Mouse (Mus musculus) adrenal gland, postnatal 25 days (tissue): ENCODE data around the gene Nfatc4. TPM values are rescaled to one million over a fixed set of nuclear protein-coding genes. Genes with fewer than 3 reads are reported as not detected.

Source experiments
- total RNA-seq: library from RNA; stranded (reverse); gene quantifications from 2 replicates; pipeline ENCODE4 v1.2.3, GENCODE M21; 2021

The Nfatc4 gene
- total RNA-seq, 1 experiment from 2014 or later, result 30.5 TPM

Other genes with a start within 250 kb of the Nfatc4 start
- 1.7 and 2.6 TPM in 2 replicates for gene Fitm1, start 247.5 kb upstream of the Nfatc4 start, total RNA-seq
- gene Psme1, start 245.0 kb upstream of the Nfatc4 start, total RNA-seq, result 328 and 383 TPM in 2 replicates
- 34.5 and 61.6 TPM in 2 replicates for gene Emc9, start 237.8 kb upstream of the Nfatc4 start, total RNA-seq
- 357 and 368 TPM in 2 replicates for gene Psme2, start 232.0 kb upstream of the Nfatc4 start, total RNA-seq
- gene Rnf31, start 231.4 kb upstream of the Nfatc4 start, total RNA-seq, result 37.4 and 49.3 TPM in 2 replicates
- gene Irf9, start 219.6 kb upstream of the Nfatc4 start, total RNA-seq, result 24.2 and 24.8 TPM in 2 replicates
- 13.6 TPM in 2 replicates for gene Rec8, start 205.1 kb upstream of the Nfatc4 start, total RNA-seq
- gene Ipo4, start 187.2 kb upstream of the Nfatc4 start, total RNA-seq, result 100 and 141 TPM in 2 replicates
- 2.4 and 2.5 TPM in 2 replicates for gene Gm49378, start 185.2 kb upstream of the Nfatc4 start, total RNA-seq
- 81.1 and 98.6 TPM in 2 replicates for gene Tm9sf1, start 179.3 kb upstream of the Nfatc4 start, total RNA-seq
- gene Tssk4, start 173.0 kb upstream of the Nfatc4 start, total RNA-seq, result 2.6 and 2.9 TPM in 2 replicates
- gene Mdp1, start 162.6 kb upstream of the Nfatc4 start, total RNA-seq, result 73.5 and 88.6 TPM in 2 replicates
- gene Gmpr2, start 151.2 kb upstream of the Nfatc4 start, total RNA-seq, result 28.0 and 32.2 TPM in 2 replicates
- 347 and 352 TPM in 2 replicates for gene Nedd8, start 151.0 kb upstream of the Nfatc4 start, total RNA-seq
- 30.0 and 36.4 TPM in 2 replicates for gene Tinf2, start 141.3 kb upstream of the Nfatc4 start, total RNA-seq
- not detected in 2 replicates for gene Tgm1, start 109.2 kb upstream of the Nfatc4 start, total RNA-seq
- gene Rabggta, start 100.9 kb upstream of the Nfatc4 start, total RNA-seq, result 23.7 and 28.1 TPM in 2 replicates
- gene Dhrs1, start 77.5 kb upstream of the Nfatc4 start, total RNA-seq, result 75.8 and 77.4 TPM in 2 replicates
- gene Nop9, start 77.5 kb upstream of the Nfatc4 start, total RNA-seq, result 20.9 and 24.4 TPM in 2 replicates
- gene Cideb, start 64.7 kb upstream of the Nfatc4 start, total RNA-seq, result 0.79 and 2.9 TPM in 2 replicates
- gene Ltb4r2, start 61.7 kb upstream of the Nfatc4 start, total RNA-seq, result 0.12 TPM in 1 of 2 replicates, not detected in the other
- gene Ltb4r1, start 57.2 kb upstream of the Nfatc4 start, total RNA-seq, result not detected in 2 replicates
- gene Adcy4, start 39.0 kb upstream of the Nfatc4 start, total RNA-seq, result 8.0 and 10.2 TPM in 2 replicates
- gene Ripk3, start 34.3 kb upstream of the Nfatc4 start, total RNA-seq, result 2.9 and 3.6 TPM in 2 replicates
- 10.7 and 13.5 TPM in 2 replicates for gene Nynrin, start 30.9 kb downstream of the Nfatc4 start, total RNA-seq
- 0.15 and 0.24 TPM in 2 replicates for gene Cbln3, start 61.2 kb downstream of the Nfatc4 start, total RNA-seq
- 21.6 and 25.5 TPM in 2 replicates for gene Khnyn, start 61.8 kb downstream of the Nfatc4 start, total RNA-seq
- gene Sdr39u1, start 77.1 kb downstream of the Nfatc4 start, total RNA-seq, result 58.1 and 62.6 TPM in 2 replicates
- 0.49 and 1.2 TPM in 2 replicates for gene Cma1, start 121.5 kb downstream of the Nfatc4 start, total RNA-seq
- gene Cma2, start 127.8 kb downstream of the Nfatc4 start, total RNA-seq, result not detected in 2 replicates
- gene Mcpt1, start 194.8 kb downstream of the Nfatc4 start, total RNA-seq, result not detected in 2 replicates
- not detected in 2 replicates for gene Mcpt9, start 207.4 kb downstream of the Nfatc4 start, total RNA-seq
- gene Mcpt2, start 218.9 kb downstream of the Nfatc4 start, total RNA-seq, result not detected in 2 replicates
- 0.97 and 1.1 TPM in 2 replicates for gene Mcpt4, start 239.2 kb downstream of the Nfatc4 start, total RNA-seq